ENCODE assay signal across 9 mouse cellular contexts in genomic region chr2:172787203-172787944, GRCm38 (mm10).
DNase-seq lines count a peak whose midpoint lies in the region; ATAC-seq lines count a peak whose summit lies in the region.
"Had no signal": no experiment of that assay in that cellular context is flagged by ENCODE, and none has a peak within 500 bp of the region (broad histone marks: within the 10 kb centered on the region; RNA-seq: fewer than 3 reads in every experiment).

No protein-coding gene starts in this region.

- no peak for ATAC-seq in heart, embryonic 11.5 days (replicated peaks; ENCODE audit: insufficient number of reproducible peaks, low FRiP score, low TSS enrichment)
- no peak for ATAC-seq in embryonic facial prominence, embryonic 11.5 days (replicated peaks; ENCODE audit: insufficient number of reproducible peaks, low FRiP score, low TSS enrichment, low read depth)
- ATAC-seq in intestine, embryonic 14.5 days (replicated peaks; ENCODE audit: low FRiP score, low TSS enrichment, low read depth), result peak; percentile 53; the same call in 1 of the 2 replicates
- no peak for ATAC-seq in midbrain, embryonic 12.5 days (ENCODE audit: low FRiP score, low read depth)
- ATAC-seq in monocyte, adult 5-6 weeks (replicated peaks; ENCODE audit: insufficient number of reproducible peaks, low FRiP score, low TSS enrichment, poor library complexity, severe bottlenecking), result no peak

- WGBS in heart, embryonic 11.5 days (ENCODE audit: insufficient replicate concordance), result 22% methylated on average over 30 of the region's 30 CpGs
- 29% methylated on average over 30 of the region's 30 CpGs for WGBS in embryonic facial prominence, embryonic 11.5 days
- 21% methylated on average over 30 of the region's 30 CpGs for WGBS in intestine, embryonic 14.5 days
- whole genome bisulfite sequencing in midbrain, embryonic 12.5 days, result 33% methylated on average over 30 of the region's 30 CpGs

- H3K9me3 ChIP-seq in heart, embryonic 11.5 days (replicated peaks; ENCODE audit: control insufficient read depth, low read length), result 0 out of 2 replicates have a peak, but pooled peaks cover 3% of the 10 kb centered on the region
- peaks cover 5% of the 10 kb centered on the region for H3K9me3 ChIP-seq in embryonic facial prominence, embryonic 11.5 days (replicated peaks; ENCODE audit: control insufficient read depth, low read length)
- H3K9me3 ChIP-seq in intestine, embryonic 14.5 days (ENCODE audit: control insufficient read depth, low read length), result peaks cover 8% of the 10 kb centered on the region; the same call in 1 of the 2 replicates
- peaks cover 7% of the 10 kb centered on the region for H3K9me3 ChIP-seq in midbrain, embryonic 12.5 days

- no peaks in the 10 kb centered on the region; the same call in 1 of the 2 replicates for H3K4me1 ChIP-seq in heart, embryonic 11.5 days (ENCODE audit: control insufficient read depth, insufficient read depth, low read length)
- H3K4me1 ChIP-seq in embryonic facial prominence, embryonic 11.5 days (ENCODE audit: control insufficient read depth, insufficient read depth, low read length), result peaks cover 7% of the 10 kb centered on the region
- H3K4me1 ChIP-seq in intestine, embryonic 14.5 days (replicated peaks; ENCODE audit: control insufficient read depth, insufficient read depth, low read length), result peaks cover 4% of the 10 kb centered on the region; the same call in 1 of the 2 replicates
- H3K4me1 ChIP-seq in midbrain, embryonic 12.5 days, result peaks cover 13% of the 10 kb centered on the region

- no peak for DNase-seq in heart, adult 9 months (ENCODE audit: low spot score in 2 of 2)
- no peak for DNase-seq in embryonic facial prominence, embryonic 11.5 days (ENCODE audit: low spot score)
- peak; percentile 69 for DNase-seq in intestine, embryonic 14.5 days (ENCODE audit: low spot score)
- no peak for DNase-seq in ovary, adult 18-20 months (ENCODE audit: low spot score)
- DNase-seq in gastrocnemius, adult 18-20 months (ENCODE audit: low spot score), result no peak
- DNase-seq: cerebellum, postnatal 36 days had no signal

- H3K36me3 ChIP-seq in heart, embryonic 11.5 days (ENCODE audit: control insufficient read depth, insufficient read depth, low read length), result no peaks in the 10 kb centered on the region
- no peaks in the 10 kb centered on the region for H3K36me3 ChIP-seq in embryonic facial prominence, embryonic 11.5 days (replicated peaks; ENCODE audit: control insufficient read depth, insufficient read depth, low read depth, low read length)
- no peaks in the 10 kb centered on the region for H3K36me3 ChIP-seq in intestine, embryonic 14.5 days (ENCODE audit: control insufficient read depth, insufficient read depth, low read length)
- H3K36me3 ChIP-seq in midbrain, embryonic 12.5 days, result no peaks in the 10 kb centered on the region

- peaks cover 31% of the 10 kb centered on the region for H3K27me3 ChIP-seq in heart, embryonic 11.5 days (ENCODE audit: control insufficient read depth, insufficient read depth, low read length)
- peaks cover 16% of the 10 kb centered on the region for H3K27me3 ChIP-seq in embryonic facial prominence, embryonic 11.5 days (ENCODE audit: control insufficient read depth, insufficient read depth, low read length)
- H3K27me3 ChIP-seq in intestine, embryonic 14.5 days (replicated peaks; ENCODE audit: control insufficient read depth, insufficient read depth, low read length), result peaks cover 35% of the 10 kb centered on the region
- H3K27me3 ChIP-seq in midbrain, embryonic 12.5 days, result peaks cover 75% of the 10 kb centered on the region

- peak overlapping the region; percentile 34 for H3K4me3 ChIP-seq in heart, embryonic 11.5 days (ENCODE audit: low read depth, low read length)
- H3K4me3 ChIP-seq in embryonic facial prominence, embryonic 11.5 days (ENCODE audit: low read depth, low read length), result 0 out of 2 replicates have a peak overlapping the region, but pooled peaks have one; percentile 11
- peak overlapping the region; percentile 24 for H3K4me3 ChIP-seq in intestine, embryonic 14.5 days (ENCODE audit: low read depth, low read length)
- H3K4me3 ChIP-seq in midbrain, embryonic 12.5 days, result peak overlapping the region; percentile 12

- H3K9ac ChIP-seq in heart, embryonic 11.5 days (ENCODE audit: low read depth, low read length), result no peak overlapping the region
- H3K9ac ChIP-seq in embryonic facial prominence, embryonic 11.5 days (replicated peaks; ENCODE audit: low read length), result no peak overlapping the region
- no peak overlapping the region for H3K9ac ChIP-seq in intestine, embryonic 14.5 days (ENCODE audit: low read length)
- no peak overlapping the region for H3K9ac ChIP-seq in midbrain, embryonic 12.5 days (replicated peaks)

- H3K4me2 ChIP-seq in heart, embryonic 11.5 days, result peak overlapping the region; percentile 65
- H3K4me2 ChIP-seq in embryonic facial prominence, embryonic 11.5 days (ENCODE audit: low read depth, low read length), result peak overlapping the region; percentile 11
- peak overlapping the region; percentile 52 for H3K4me2 ChIP-seq in intestine, embryonic 14.5 days (ENCODE audit: low read length)
- peak overlapping the region; percentile 32 for H3K4me2 ChIP-seq in midbrain, embryonic 12.5 days (replicated peaks)

- H3K27ac ChIP-seq in heart, embryonic 11.5 days (ENCODE audit: low read depth, low read length), result no peak overlapping the region
- H3K27ac ChIP-seq in embryonic facial prominence, embryonic 11.5 days (replicated peaks; ENCODE audit: low read depth, low read length), result no peak overlapping the region
- no peak overlapping the region for H3K27ac ChIP-seq in intestine, embryonic 14.5 days (ENCODE audit: low read depth)
- no peak overlapping the region for H3K27ac ChIP-seq in midbrain, embryonic 12.5 days (replicated peaks)

Comparison
In these comparisons a context has a peak if more than half of its experiments do, and no peak if none do; other contexts are left out.
1. H3K4me2 ChIP-seq: peak in every context shown above with its lines; median percentile 65 in heart, embryonic 11.5 days; 52 in intestine, embryonic 14.5 days; 32 in midbrain, embryonic 12.5 days; 11 in embryonic facial prominence, embryonic 11.5 days.